Mouse (Mus musculus) left cerebral cortex, postnatal 14 days (tissue): ENCODE results near the gene Mylk4. TPM values are rescaled to one million over a fixed set of nuclear protein-coding genes. Genes with fewer than 3 reads are reported as not detected.

ENCODE experiments used
- DNase-seq, 2 experiments: peaks; one replicate each; pipeline ENCODE4 v3.0.0; 2021 to 2022; ENCODE audit warnings: low spot score in 2 of 2, mixed read lengths in 1 of 2
- intact Hi-C: fragments of 180-260 bp; cut with DNase I; formaldehyde crosslinking; loops from one replicate; pipeline ENCODE4 v1.15.1; 2025
- total RNA-seq, 2 experiments: library from RNA; stranded (reverse); gene quantifications; 2 replicates each; pipeline ENCODE4 v1.2.3; 2021

Mylk4 gene
- total RNA-seq, 2 experiments from 2014 or later, result 0.32 to 0.33 TPM

DNA sequence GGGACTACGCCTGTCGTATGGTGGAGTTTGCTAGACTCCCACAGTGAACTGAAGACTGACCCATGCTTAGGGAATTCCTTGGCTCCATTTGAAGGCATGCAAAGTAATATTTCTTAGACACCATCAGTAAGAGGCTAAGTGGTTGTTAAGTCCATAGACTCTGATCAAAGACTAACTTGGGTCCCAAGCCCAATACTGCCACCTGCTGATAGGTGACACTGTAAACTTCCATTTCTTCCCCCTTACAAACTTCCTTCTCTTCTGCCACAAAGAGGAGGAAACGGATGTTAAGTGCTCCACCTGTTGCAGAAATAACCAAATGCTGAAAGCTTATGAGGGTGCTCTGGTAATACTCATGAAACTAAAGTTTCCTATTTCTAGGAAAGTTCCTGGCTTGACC is 121.7 kb downstream of the Mylk4 start:
- intact Hi-C loops, result loop anchor here (10.0 kb wide), 1 partner anchor 167 kb away; no protein-coding TSS in a partner anchor
- no peak for DNase-seq

DNA sequence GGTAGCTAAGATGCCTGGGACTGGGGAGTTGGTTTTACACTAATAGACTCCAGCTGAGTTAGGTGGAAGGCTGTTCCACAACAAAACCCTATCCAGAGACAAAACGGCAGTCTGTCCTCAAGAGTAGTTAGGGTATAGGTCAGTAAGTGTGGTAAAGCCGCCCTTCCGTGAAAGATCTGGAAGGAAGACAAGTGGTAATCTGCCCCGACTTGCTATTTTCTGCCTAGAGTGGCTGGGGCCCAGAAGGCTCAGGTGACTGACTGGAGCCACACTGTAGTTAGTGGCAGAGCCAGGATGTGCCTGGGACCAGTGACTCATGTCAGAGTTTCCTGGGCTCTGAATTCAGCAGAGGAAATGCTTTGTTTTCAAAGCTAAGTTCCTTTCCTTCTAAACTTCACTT is 123.5 kb downstream of the Mylk4 start:
- DNase-seq, result no peak
- intact Hi-C loops, result loop anchor here (10.0 kb wide), 1 partner anchor 165 kb away; no protein-coding TSS in a partner anchor

DNA sequence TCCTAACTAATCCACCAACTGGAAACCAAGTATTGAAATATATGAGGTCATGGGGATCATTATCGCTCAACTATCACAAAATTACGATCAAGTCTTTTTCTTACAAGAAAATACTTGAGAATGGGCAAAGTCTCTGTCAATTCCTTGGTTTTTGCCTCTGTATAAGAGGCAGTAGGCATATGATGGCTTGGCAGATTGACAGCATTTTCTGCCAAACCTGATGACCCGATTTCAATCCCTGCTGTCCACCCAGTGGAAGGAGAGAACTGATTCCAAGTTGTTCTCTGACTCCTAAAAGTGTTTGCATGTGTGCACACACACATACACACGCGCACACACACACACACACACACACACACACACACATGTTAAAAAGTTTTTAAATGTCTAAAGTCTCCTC is 124.5 kb downstream of the Mylk4 start:
- intact Hi-C loops, result no loop called here
- DNase-seq, result no peak

DNA sequence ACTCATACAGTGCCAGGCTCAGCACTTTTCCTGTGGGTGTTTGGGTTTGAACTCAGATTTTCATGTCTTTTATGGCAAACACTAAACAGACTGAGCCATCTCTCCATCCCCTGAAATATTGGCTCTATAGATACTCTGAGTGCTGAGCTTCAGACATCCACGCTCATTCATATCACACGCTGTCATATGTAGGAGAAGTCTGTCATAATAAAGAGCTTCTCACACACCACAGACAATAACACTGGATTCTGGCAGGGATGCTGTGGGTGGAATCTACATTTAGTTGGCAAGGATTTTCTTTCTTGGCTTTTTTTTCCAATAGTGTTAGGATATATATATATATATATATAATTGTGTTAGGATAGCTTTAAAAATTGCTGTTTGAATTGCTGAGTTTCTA is 126.2 kb downstream of the Mylk4 start:
- peak in 1 of 2 experiments; percentile 32 for DNase-seq
- intact Hi-C loops, result no loop called here

Other genes starting within 250 kb of the Mylk4 start
- 10 to 100 TPM; 56.4 to 60.6 TPM for gene Wrnip1, start 18.1 kb upstream of the Mylk4 start, total RNA-seq
- 1 to 10 TPM; 1.8 TPM for gene D930007J09Rik, start 18.9 kb upstream of the Mylk4 start, total RNA-seq
- 1 to 10 TPM; 1.3 to 2.7 TPM for gene Serpinb1a, start 67.2 kb upstream of the Mylk4 start, total RNA-seq
- gene Serpinb1c, start 114.3 kb upstream of the Mylk4 start, total RNA-seq, result not detected
- gene Serpinb6b, start 181.3 kb upstream of the Mylk4 start, total RNA-seq, result 1 to 10 TPM; 2.3 to 3.7 TPM
- 1 to 10 TPM; 3.3 to 3.9 TPM for gene Serpinb9, start 219.3 kb upstream of the Mylk4 start, total RNA-seq
- gene Serpinb9b, start 243.5 kb upstream of the Mylk4 start, total RNA-seq, result not detected